Mouse (Mus musculus): ENCODE results near the gene Gm10322.

DNA sequence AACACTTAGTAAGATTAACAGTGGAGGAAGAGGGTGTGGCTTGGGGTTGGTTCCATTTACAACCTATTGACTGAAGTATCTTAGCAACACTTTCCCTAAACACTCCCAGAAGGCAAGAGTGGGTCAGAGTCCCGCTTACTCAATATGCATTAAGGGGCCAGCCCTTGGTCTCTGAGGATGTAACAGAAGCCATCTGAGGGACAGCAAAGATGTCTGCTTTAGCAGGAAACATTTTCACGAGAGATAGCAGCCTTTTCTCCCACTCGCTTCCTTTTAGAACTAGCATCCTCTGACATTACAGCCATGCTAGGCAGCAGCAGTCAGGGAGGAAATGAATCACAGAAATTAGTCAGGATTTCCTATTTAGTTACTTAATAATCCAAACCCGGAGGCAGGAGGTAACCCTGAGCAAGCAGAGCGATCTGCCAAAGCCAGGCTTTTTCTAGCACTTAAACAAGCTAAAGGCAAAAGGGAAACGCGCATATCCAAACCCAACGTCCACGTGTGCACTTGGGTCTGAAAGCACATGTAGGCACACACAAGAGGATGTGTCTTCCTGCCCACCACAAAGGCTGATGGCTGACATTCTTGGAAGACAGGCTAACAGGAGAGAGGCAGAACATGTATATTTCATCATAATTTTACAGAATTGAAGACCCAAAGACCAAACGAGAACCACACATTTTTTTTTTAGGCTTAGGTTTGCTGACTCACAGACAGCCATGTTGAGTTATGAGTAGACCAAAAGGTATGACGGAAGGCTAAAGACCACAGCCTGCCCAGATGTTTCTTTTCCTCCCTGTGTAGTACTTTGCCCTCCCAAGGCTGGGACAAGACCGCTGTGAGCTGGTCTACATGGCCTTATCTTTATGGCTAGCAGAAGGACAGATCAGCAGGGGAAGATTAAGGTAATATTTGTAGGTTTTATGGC is 37.7 kb upstream of the Gm10322 start:
- TF ChIP-seq CHD2 (IDR thresholded peaks at IDR 0.05; ENCODE audit: low read depth, low read length) = no peak
- TF ChIP-seq MAFK (IDR thresholded peaks at IDR 0.05; ENCODE audit: insufficient read depth, low read depth, low read length) = no peak
- TF ChIP-seq ZC3H11A (IDR thresholded peaks at IDR 0.05; ENCODE audit: borderline replicate concordance, low read depth, low read length) = no peak

All from ES-E14 (cell line).